Mouse (Mus musculus): Measurements from ENCODE around the gene Uvssa. TPM values are rescaled to one million over a fixed set of nuclear protein-coding genes. Genes with fewer than 3 reads are reported as not detected.
A peak's percentile ranks its signal among the peaks of the same experiment; 100 is the strongest.

Gene Uvssa
- total and polyA plus RNA-seq, 2 experiments, result 3.4 to 4.2 TPM

- H3K79me2 ChIP-seq (ENCODE audit: control insufficient read depth, insufficient read depth, low read length), result no peaks in the 10 kb centered on the region
- H3K36me3 ChIP-seq (ENCODE audit: control insufficient read depth, insufficient read depth, low read length), result peaks cover 17% of the 10 kb centered on the region
- TF ChIP-seq POLR2A (IDR thresholded peaks at IDR 0.05; ENCODE audit: extremely low read depth, insufficient read depth, low read length) (no peak), CTCF (IDR thresholded peaks at IDR 0.05; ENCODE audit: low read depth, low read length) (no peak)
- H3K4me3 ChIP-seq (ENCODE audit: insufficient read depth, low read depth, low read length), result 0 out of 2 replicates have a peak overlapping the region, but pooled peaks have one; percentile 17
- 57% methylated on average over 6 of the region's 6 CpGs for WGBS
- no peak overlapping the region for H3K27ac ChIP-seq (replicated peaks; ENCODE audit: insufficient read depth, low read depth, low read length)
- DNase-seq (ENCODE audit: extremely low read depth, low read depth, low spot score), result no peak
- no peaks in the 10 kb centered on the region for H3K27me3 ChIP-seq (ENCODE audit: control insufficient read depth, insufficient read depth, low read length)
- H3K9ac ChIP-seq (ENCODE audit: low read depth, low read length), result 0 out of 2 replicates have a peak overlapping the region, but pooled peaks have one; percentile 59
- peaks cover 5% of the 10 kb centered on the region for H3K4me1 ChIP-seq (ENCODE audit: control insufficient read depth, insufficient read depth, low read length)
Observed at GRCm38 (mm10) chr5:33377176-33377575, 1.2 kb upstream of the Uvssa start.

GRCm38 (mm10) chr5:33377801-33378301, 498 bp upstream of the Uvssa start:
- H3K79me2 ChIP-seq (ENCODE audit: control insufficient read depth, insufficient read depth, low read length), result no peaks in the 10 kb centered on the region
- peaks cover 5% of the 10 kb centered on the region for H3K4me1 ChIP-seq (ENCODE audit: control insufficient read depth, insufficient read depth, low read length)
- under 1% methylated on average over 21 of the region's 21 CpGs for WGBS
- peak overlapping the region; percentile 59 for H3K27ac ChIP-seq (replicated peaks; ENCODE audit: insufficient read depth, low read depth, low read length)
- TF ChIP-seq POLR2A (IDR thresholded peaks at IDR 0.05; ENCODE audit: extremely low read depth, insufficient read depth, low read length) (no peak), CTCF (IDR thresholded peaks at IDR 0.05; ENCODE audit: low read depth, low read length) (no peak)
- H3K4me3 ChIP-seq (ENCODE audit: insufficient read depth, low read depth, low read length), result peak overlapping the region; percentile 60
- H3K36me3 ChIP-seq (ENCODE audit: control insufficient read depth, insufficient read depth, low read length), result peaks cover 12% of the 10 kb centered on the region
- peak overlapping the region; percentile 59 for H3K9ac ChIP-seq (ENCODE audit: low read depth, low read length)
- no peaks in the 10 kb centered on the region for H3K27me3 ChIP-seq (ENCODE audit: control insufficient read depth, insufficient read depth, low read length)
- no peak for DNase-seq (ENCODE audit: extremely low read depth, low read depth, low spot score)

- peaks cover 9% of the 10 kb centered on the region for H3K36me3 ChIP-seq (ENCODE audit: control insufficient read depth, insufficient read depth, low read length)
- H3K79me2 ChIP-seq (ENCODE audit: control insufficient read depth, insufficient read depth, low read length), result no peaks in the 10 kb centered on the region
- H3K4me1 ChIP-seq (ENCODE audit: control insufficient read depth, insufficient read depth, low read length), result no peaks in the 10 kb centered on the region
- no peak overlapping the region for H3K9ac ChIP-seq (ENCODE audit: low read depth, low read length)
- H3K27me3 ChIP-seq (ENCODE audit: control insufficient read depth, insufficient read depth, low read length), result no peaks in the 10 kb centered on the region
- no peak overlapping the region for H3K27ac ChIP-seq (replicated peaks; ENCODE audit: insufficient read depth, low read depth, low read length)
- H3K4me3 ChIP-seq (ENCODE audit: insufficient read depth, low read depth, low read length), result no peak overlapping the region
- WGBS, result 93% methylated on average over 11 of the region's 11 CpGs
- no peak for DNase-seq (ENCODE audit: extremely low read depth, low read depth, low spot score)
- no peak for TF ChIP-seq CTCF (IDR thresholded peaks at IDR 0.05; ENCODE audit: low read depth, low read length)
- no peak for TF ChIP-seq POLR2A (IDR thresholded peaks at IDR 0.05; ENCODE audit: extremely low read depth, insufficient read depth, low read length)
Observed at GRCm38 (mm10) chr5:33387550-33387949, 9.2 kb downstream of the Uvssa start.

- Histone ChIP-seq H3K36me3 (ENCODE audit: control insufficient read depth, insufficient read depth, low read length) (peaks cover 6% of the 10 kb centered on the region; the same call in 1 of the 2 replicates), H3K4me3 (ENCODE audit: insufficient read depth, low read depth, low read length) (no peak overlapping the region), H3K79me2 (ENCODE audit: control insufficient read depth, insufficient read depth, low read length) (no peaks in the 10 kb centered on the region), H3K27ac (replicated peaks; ENCODE audit: insufficient read depth, low read depth, low read length) (no peak overlapping the region), H3K9ac (ENCODE audit: low read depth, low read length) (no peak overlapping the region), H3K4me1 (ENCODE audit: control insufficient read depth, insufficient read depth, low read length) (no peaks in the 10 kb centered on the region), H3K27me3 (ENCODE audit: control insufficient read depth, insufficient read depth, low read length) (no peaks in the 10 kb centered on the region)
- TF ChIP-seq POLR2A (IDR thresholded peaks at IDR 0.05; ENCODE audit: extremely low read depth, insufficient read depth, low read length) (no peak), CTCF (IDR thresholded peaks at IDR 0.05; ENCODE audit: low read depth, low read length) (peak; percentile 99)
- DNase-seq (ENCODE audit: extremely low read depth, low read depth, low spot score), result peak; percentile 59
- 30% methylated on average over 7 of the region's 7 CpGs for WGBS
Observed at GRCm38 (mm10) chr5:33393803-33394202, 15.5 kb downstream of the Uvssa start.

- no peaks in the 10 kb centered on the region for H3K79me2 ChIP-seq (ENCODE audit: control insufficient read depth, insufficient read depth, low read length)
- WGBS, result 97% methylated on average over 11 of the region's 11 CpGs
- TF ChIP-seq CTCF (IDR thresholded peaks at IDR 0.05; ENCODE audit: low read depth, low read length), result no peak
- no peak for TF ChIP-seq POLR2A (IDR thresholded peaks at IDR 0.05; ENCODE audit: extremely low read depth, insufficient read depth, low read length)
- H3K4me3 ChIP-seq (ENCODE audit: insufficient read depth, low read depth, low read length), result no peak overlapping the region
- H3K27ac ChIP-seq (replicated peaks; ENCODE audit: insufficient read depth, low read depth, low read length), result no peak overlapping the region
- H3K27me3 ChIP-seq (ENCODE audit: control insufficient read depth, insufficient read depth, low read length), result no peaks in the 10 kb centered on the region
- H3K36me3 ChIP-seq (ENCODE audit: control insufficient read depth, insufficient read depth, low read length), result peaks cover 4% of the 10 kb centered on the region; the same call in 1 of the 2 replicates
- no peak for DNase-seq (ENCODE audit: extremely low read depth, low read depth, low spot score)
- H3K9ac ChIP-seq (ENCODE audit: low read depth, low read length), result no peak overlapping the region
- no peaks in the 10 kb centered on the region for H3K4me1 ChIP-seq (ENCODE audit: control insufficient read depth, insufficient read depth, low read length)
Observed at GRCm38 (mm10) chr5:33395693-33396092, 17.3 kb downstream of the Uvssa start.

GRCm38 (mm10) chr5:33396828-33397227, 18.5 kb downstream of the Uvssa start:
- Histone ChIP-seq H3K36me3 (ENCODE audit: control insufficient read depth, insufficient read depth, low read length) (peaks cover 2% of the 10 kb centered on the region; the same call in 1 of the 2 replicates), H3K4me1 (ENCODE audit: control insufficient read depth, insufficient read depth, low read length) (no peaks in the 10 kb centered on the region), H3K27me3 (ENCODE audit: control insufficient read depth, insufficient read depth, low read length) (no peaks in the 10 kb centered on the region), H3K27ac (replicated peaks; ENCODE audit: insufficient read depth, low read depth, low read length) (no peak overlapping the region), H3K9ac (ENCODE audit: low read depth, low read length) (no peak overlapping the region), H3K4me3 (ENCODE audit: insufficient read depth, low read depth, low read length) (no peak overlapping the region), H3K79me2 (ENCODE audit: control insufficient read depth, insufficient read depth, low read length) (no peaks in the 10 kb centered on the region)
- no peak for DNase-seq (ENCODE audit: extremely low read depth, low read depth, low spot score)
- WGBS, result 89% methylated on average over 7 of the region's 7 CpGs
- TF ChIP-seq CTCF (IDR thresholded peaks at IDR 0.05; ENCODE audit: low read depth, low read length) (no peak), POLR2A (IDR thresholded peaks at IDR 0.05; ENCODE audit: extremely low read depth, insufficient read depth, low read length) (no peak)

All from liver, adult 2 months (tissue).